Mouse (Mus musculus) v-Abl transformed pro-B cells (cell line): ENCODE results near the gene Gtf2a1l.

Source experiments
- in situ Hi-C, 2 experiments: fragments of 400-800 bp; cut with MboI; formaldehyde crosslinking; loops; one replicate each; pipeline ENCODE4 v1.15.1; 2025; ENCODE audit not compliant: unreplicated experiment in 2 of 2

Gtf2a1l gene

DNA sequence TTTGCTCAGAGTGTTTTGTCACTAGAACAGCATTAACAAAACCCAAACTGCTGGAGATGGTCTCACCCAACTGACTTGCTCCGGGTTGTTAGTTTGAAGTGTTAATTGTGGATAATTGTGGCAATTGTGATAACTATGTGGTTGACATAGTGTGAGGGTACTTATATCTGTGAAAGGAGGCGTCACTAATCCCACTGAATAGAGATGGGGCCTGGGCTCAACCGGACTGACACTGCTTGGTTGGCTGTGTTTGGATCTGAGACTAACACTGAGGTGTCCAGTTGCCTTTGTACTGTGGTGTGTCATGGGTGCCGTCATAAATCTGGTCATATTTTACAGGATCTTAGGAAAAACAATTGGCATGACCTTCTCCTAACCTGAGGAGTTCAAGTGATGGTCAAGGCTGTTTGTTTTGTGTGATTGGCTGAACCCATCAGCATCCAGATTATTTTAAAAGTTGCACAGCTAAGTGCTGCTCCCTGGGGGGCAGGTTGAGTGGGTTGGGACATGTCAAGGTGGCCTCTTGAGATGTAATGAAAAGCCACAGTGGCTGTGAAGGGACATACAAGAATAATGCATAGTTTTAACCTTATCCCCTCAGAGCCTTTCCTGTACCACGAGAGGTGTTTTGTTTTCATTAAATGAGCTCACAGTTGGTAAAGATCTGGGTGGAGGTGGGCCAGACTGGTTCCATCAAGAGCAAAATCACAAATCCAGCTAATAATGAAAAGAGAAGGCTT is 95.1 kb downstream of the Gtf2a1l start:
- in situ Hi-C loops, result no loop called here

DNA sequence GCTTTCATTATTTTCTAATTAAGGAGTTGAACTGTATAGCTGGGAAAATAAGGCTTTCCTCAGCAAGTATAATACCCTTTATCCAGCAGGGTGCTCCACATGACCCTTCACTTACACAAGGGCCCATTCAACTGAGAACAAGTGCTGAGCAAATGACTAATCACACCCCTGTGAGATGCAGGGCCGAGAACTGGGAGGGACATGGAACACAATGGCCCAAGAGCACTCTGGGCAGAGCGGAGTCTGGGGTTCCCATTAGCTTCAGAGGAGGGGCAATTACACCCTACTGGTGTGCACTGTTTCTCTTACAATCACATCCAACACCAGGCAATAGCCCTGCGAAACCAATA is 95.7 kb downstream of the Gtf2a1l start:
- in situ Hi-C loops, result no loop called here
